Mouse (Mus musculus) testis, adult 2 months (tissue): ENCODE measurements around the gene Saa3.

Experiments
- CTCF ChIP-seq: fragments of 200-500 bp; IDR thresholded peaks from 2 replicates; pipeline ENCODE4 v1.5.1; 2012; ENCODE audit warnings: low read depth, mild to moderate bottlenecking, inconsistent platforms, low read length, moderate library complexity; ENCODE audit not compliant: control insufficient read depth, insufficient read depth, insufficient replicate concordance
- POLR2A ChIP-seq: fragments of 200-500 bp; IDR thresholded peaks from 2 replicates; pipeline ENCODE4 v1.6.1; 2012; ENCODE audit warnings: low read depth, mild to moderate bottlenecking, inconsistent platforms, low read length, moderate library complexity; ENCODE audit not compliant: control insufficient read depth

GRCm38 (mm10) chr7:46700521-46701025 is 14.9 kb downstream of the Saa3 start:
- TF ChIP-seq CTCF (no peak), POLR2A (no peak)
